Mouse (Mus musculus): Measurements from ENCODE around the gene Slc5a7. TPM values are rescaled to one million over a fixed set of nuclear protein-coding genes. Genes with fewer than 3 reads are reported as not detected.

The Slc5a7 gene
- total and polyA plus RNA-seq, 3 experiments, result not detected

DNA sequence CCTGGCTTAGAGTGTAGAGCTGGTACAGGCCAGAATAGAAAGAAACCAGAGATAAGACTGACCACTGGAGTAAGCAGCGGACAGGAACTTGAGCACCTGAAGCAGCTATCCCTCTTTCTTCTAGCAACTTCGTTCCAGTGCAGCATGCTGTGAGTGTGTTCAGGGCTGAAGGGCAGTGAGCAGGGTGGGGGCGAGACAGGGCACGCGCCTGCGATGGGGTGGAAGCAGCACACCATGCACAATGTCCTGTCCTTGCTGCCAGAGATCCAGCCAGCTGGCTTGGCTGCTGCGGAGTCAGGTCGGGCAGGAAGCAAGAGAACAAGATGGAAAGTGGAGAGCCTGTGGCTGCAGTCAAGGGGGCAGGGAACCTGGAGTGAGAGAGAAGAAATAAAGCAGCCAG is 59.4 kb downstream of the Slc5a7 start:
- Histone ChIP-seq H3K27ac (ENCODE audit: insufficient read depth, low read depth) (no peak overlapping the region), H3K9ac (ENCODE audit: insufficient read depth, low read depth) (no peak overlapping the region), H3K9me3 (replicated peaks; ENCODE audit: low read length) (peaks cover 2% of the 10 kb centered on the region), H3K27me3 (replicated peaks) (no peaks in the 10 kb centered on the region), H3K4me3 (replicated peaks in 1 of 3; ENCODE audit: low read depth in 2 of 3, low read length in 2 of 3, poor library complexity in 1 of 3) (no peak overlapping the region), H3K36me3 (replicated peaks in 1 of 2; ENCODE audit: control insufficient read depth in 1 of 2, insufficient read depth in 1 of 2, low read length in 1 of 2) (no peaks in the 10 kb centered on the region), H3K4me2 (ENCODE audit: insufficient read depth, low read depth, poor library complexity, severe bottlenecking) (no peak overlapping the region), H3K4me1 (ENCODE audit: control insufficient read depth in 1 of 2, insufficient read depth in 2 of 2) (no peaks in the 10 kb centered on the region), H3K79me2 (replicated peaks; ENCODE audit: control insufficient read depth, extremely low read depth, insufficient read depth, poor library complexity, severe bottlenecking) (no peaks in the 10 kb centered on the region)
- no peak for DNase-seq (ENCODE audit: extremely low read depth)
- dilution Hi-C loops (cut with MboI; ENCODE audit: extremely low pct_ligation_motif_present, extremely low pct_unique_long_range_greater_than_20kb, low sequenced_read_pairs), result no loop called here
- TF ChIP-seq CHD1 (IDR thresholded peaks at IDR 0.05; ENCODE audit: low read depth, low read length), result no peak
- no peak for TF ChIP-seq JUN (IDR thresholded peaks at IDR 0.05; ENCODE audit: insufficient read depth, low read depth, low read length)
- TF ChIP-seq E2F4 (IDR thresholded peaks at IDR 0.05; ENCODE audit: insufficient replicate concordance, low read depth, low read length), result no peak
- no peak for TF ChIP-seq SMC3 (IDR thresholded peaks at IDR 0.05; ENCODE audit: low read depth, low read length)
- TF ChIP-seq ZC3H11A (IDR thresholded peaks at IDR 0.05; ENCODE audit: low read depth, low read length), result no peak
- no peak for TF ChIP-seq MYC (IDR thresholded peaks at IDR 0.05; ENCODE audit: low read depth, low read length)
- TF ChIP-seq POLR2AphosphoS2 (IDR thresholded peaks at IDR 0.05; ENCODE audit: low read depth, low read length), result no peak
- no peak for TF ChIP-seq ETS1 (conservative IDR thresholded peaks at IDR 0.05; ENCODE audit: low read depth, low read length)
- no peak for TF ChIP-seq TCF12 (IDR thresholded peaks at IDR 0.05; ENCODE audit: low read depth, low read length)
- no peak for TF ChIP-seq NRF1 (IDR thresholded peaks at IDR 0.05; ENCODE audit: low read depth, low read length)
- TF ChIP-seq MEF2A (IDR thresholded peaks at IDR 0.05; ENCODE audit: borderline replicate concordance, low read depth, low read length), result no peak
- in situ Hi-C loops (cut with MboI; ENCODE audit: low pct_ligation_motif_present, low pct_unique_long_range_greater_than_20kb, low sequenced_read_pairs), result no loop called here

All from CH12.LX (cell line).